Mouse (Mus musculus) bone marrow, adult 2 months (tissue): Measurements from ENCODE around the gene Slc48a1.

Experiments
- CTCF ChIP-seq: fragments of 200-500 bp; IDR thresholded peaks from 2 replicates; pipeline ENCODE4 v1.5.1; 2011; ENCODE audit warnings: low read length, control low read depth; ENCODE audit not compliant: control insufficient read depth, insufficient read depth
- POLR2A ChIP-seq: fragments of 200-500 bp; IDR thresholded peaks from 2 replicates; pipeline ENCODE4 v1.6.1; 2011; ENCODE audit warnings: low read depth, mild to moderate bottlenecking, control low read depth, low read length, borderline replicate concordance; ENCODE audit not compliant: control insufficient read depth

- TF ChIP-seq POLR2A: no peak
- no peak for TF ChIP-seq CTCF
Measured at GRCm38 (mm10) chr15:97749397-97749796, 28.9 kb upstream of the Slc48a1 start.
